Mouse (Mus musculus) A20 (cell line): ENCODE results near the gene Dppa2.
A peak's percentile ranks its signal among the peaks of the same experiment; 100 is the strongest.

Source experiments
- DNase-seq: peaks from one replicate; pipeline ENCODE4 v3.0.0-alpha.2; 2011; ENCODE audit warnings: low read depth, low spot score

Gene Dppa2

GRCm38 (mm10) chr16:48335326-48335725, 31.6 kb downstream of the Dppa2 start:
- DNase-seq = no peak

GRCm38 (mm10) chr16:48344193-48344592, 40.5 kb downstream of the Dppa2 start:
- DNase-seq = no peak

GRCm38 (mm10) chr16:48347246-48347645, 43.5 kb downstream of the Dppa2 start:
- no peak for DNase-seq

- no peak for DNase-seq
These were observed 52.0 kb downstream of the Dppa2 start for GRCm38 (mm10) chr16:48355716-48356115.

DNA sequence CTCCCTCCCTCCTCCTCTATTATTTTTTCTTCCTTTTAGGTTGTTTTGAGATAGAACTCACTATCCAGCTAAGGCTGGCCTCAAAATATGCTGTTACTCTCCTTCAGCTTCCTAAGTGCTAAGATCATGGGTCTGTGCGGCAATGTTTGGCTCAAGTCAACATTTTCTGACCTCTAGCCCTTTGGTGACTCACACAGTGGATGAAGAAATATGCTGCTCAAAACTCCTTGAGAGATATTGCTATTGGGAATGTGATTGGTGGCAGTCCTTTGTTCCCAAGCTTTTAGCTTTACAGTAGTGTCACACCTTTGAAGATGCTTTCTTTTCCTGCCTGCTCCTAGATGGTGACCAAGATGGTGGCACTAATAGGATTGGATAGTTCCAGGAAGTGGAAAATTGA, 52.7 kb downstream of the Dppa2 start:
- DNase-seq = no peak

- DNase-seq = no peak
These were observed 57.2 kb downstream of the Dppa2 start for GRCm38 (mm10) chr16:48360887-48361286.

DNA sequence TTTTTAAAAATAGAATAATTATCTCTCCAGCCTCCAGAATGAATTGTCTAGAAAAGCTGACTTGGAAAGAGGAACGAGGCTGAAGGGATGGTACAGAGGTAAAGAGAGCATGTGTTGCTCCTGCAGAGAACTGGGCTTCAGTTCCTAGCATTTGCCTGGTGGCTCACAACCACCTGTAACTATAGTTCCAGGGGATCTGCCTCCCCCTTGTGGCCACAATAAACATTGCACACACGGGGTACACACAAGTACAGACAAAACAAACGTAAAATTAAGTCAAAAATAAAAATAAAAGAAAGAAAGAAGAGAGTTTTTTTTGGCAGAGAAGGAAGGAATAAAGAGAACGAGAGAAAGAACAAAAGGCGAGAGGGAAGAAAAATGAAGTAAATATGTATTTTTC, 63.1 kb downstream of the Dppa2 start:
- peak; percentile 1 for DNase-seq

GRCm38 (mm10) chr16:48368096-48368495, 64.4 kb downstream of the Dppa2 start:
- no peak for DNase-seq
